Mouse (Mus musculus) adrenal gland, postnatal 0 days (tissue): Measurements from ENCODE around the gene Pla2g12b. TPM values are rescaled to one million over a fixed set of nuclear protein-coding genes. Genes with fewer than 3 reads are reported as not detected.

Source experiments
- polyA plus RNA-seq: library from polyadenylated mRNA; unstranded; fragments of >200 nt; fragmentation: Nextera tagmentation; extraction: Ambion mirVana; gene quantifications from 2 replicates; pipeline ENCODE4 v1.2.1, GENCODE M21; 2015

Gene Pla2g12b
- 1.5 and 2.1 TPM in 2 replicates for polyA plus RNA-seq

GRCm38 (mm10) chr10:59402899-59403792 is at the start of gene Pla2g12b:
Pla2g12b (plus strand) TSS chr10:59403660.

GRCm38 (mm10) chr10:59395461-59395860 is 8.0 kb upstream of the Pla2g12b start, which contains the start of gene Gm10273:
Gm10273 (plus strand) TSS chr10:59395632.

DNA sequence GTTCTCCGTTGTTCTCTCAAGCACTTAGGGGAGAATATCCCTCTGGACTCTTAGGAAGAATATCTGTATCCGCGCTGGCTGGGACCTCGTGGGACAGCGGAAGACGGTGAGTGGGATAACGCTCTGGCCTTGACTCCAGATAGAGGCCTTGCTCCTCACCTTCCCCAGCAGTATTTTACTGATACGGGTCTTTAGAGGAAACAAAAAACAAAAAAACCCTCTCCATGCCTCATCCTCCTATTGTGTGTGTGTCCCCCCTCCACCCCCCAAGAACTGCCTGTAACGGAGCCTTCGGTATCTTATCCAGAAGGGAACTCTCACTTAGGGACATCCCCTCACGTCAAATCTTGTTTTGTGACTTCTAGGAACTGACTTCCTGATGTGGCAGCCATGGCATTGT is 38.3 kb downstream of the Pla2g12b start, which contains the start of gene Oit3:
Gene Oit3 (minus strand): TSS at position 44 of the 400 bp plus-strand sequence.

Other genes with a start within 250 kb of the Pla2g12b start
- 36.7 and 66.2 TPM in 2 replicates for gene Sept10, start 181.8 kb upstream of the Pla2g12b start, polyA plus RNA-seq
- gene Sowahc, start 181.7 kb upstream of the Pla2g12b start, polyA plus RNA-seq: 7.0 and 8.5 TPM in 2 replicates
- 21.5 and 26.7 TPM in 2 replicates for gene P4ha1, start 80.4 kb upstream of the Pla2g12b start, polyA plus RNA-seq
- gene Gm10273, start 8.0 kb upstream of the Pla2g12b start, polyA plus RNA-seq: 6.2 and 8.6 TPM in 2 replicates
- gene Oit3, start 38.1 kb downstream of the Pla2g12b start, polyA plus RNA-seq: 3.7 and 11.9 TPM in 2 replicates
- not detected in 2 replicates for gene Gm10322, start 212.4 kb downstream of the Pla2g12b start, polyA plus RNA-seq
- 15.0 and 27.2 TPM in 2 replicates for gene Mcu, start 213.0 kb downstream of the Pla2g12b start, polyA plus RNA-seq